Mouse (Mus musculus): ENCODE data around the gene Sik3. TPM values are rescaled to one million over a fixed set of nuclear protein-coding genes. Genes with fewer than 3 reads are reported as not detected.

Gene Sik3
- polyA plus RNA-seq, 1 experiment: 30.4 TPM

DNA sequence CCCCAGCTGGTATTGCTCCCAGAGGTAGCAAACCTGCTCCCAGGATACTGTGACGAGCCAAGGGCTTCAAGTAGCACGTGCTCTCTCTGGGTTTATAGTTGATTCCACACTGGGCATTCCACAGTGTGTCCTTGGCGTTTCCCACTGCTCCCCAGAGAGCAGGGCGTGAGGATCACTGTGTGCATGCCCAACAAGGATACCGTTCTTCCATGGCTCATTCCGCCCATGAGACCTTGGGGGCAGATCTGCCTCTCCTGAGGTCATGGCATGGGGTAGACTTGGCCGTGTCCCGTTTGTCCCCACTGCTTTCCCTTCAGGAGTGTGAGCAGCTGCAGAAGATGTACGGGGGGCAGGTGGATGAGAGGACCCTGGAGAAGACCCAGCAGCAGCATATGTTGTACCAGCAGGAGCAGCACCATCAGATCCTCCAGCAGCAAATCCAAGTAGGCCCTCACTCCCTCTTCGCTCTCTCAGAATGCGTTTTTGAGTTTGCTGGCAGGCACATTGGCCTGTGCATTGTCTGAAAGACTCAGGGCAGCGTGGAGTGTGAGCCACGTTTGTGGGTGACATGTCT is 195.9 kb downstream of the Sik3 start:
- Histone ChIP-seq H3K27ac (ENCODE audit: control insufficient read depth, insufficient read depth, low read depth, low read length) (no peak overlapping the region), H3K4me1 (ENCODE audit: control insufficient read depth, insufficient read depth, low read length) (peaks cover 3% of the 10 kb centered on the region; the same call in 1 of the 2 replicates), H3K27me3 (ENCODE audit: control insufficient read depth, insufficient read depth, low read length) (no peaks in the 10 kb centered on the region), H3K4me3 (ENCODE audit: control insufficient read depth, low read depth, low read length) (no peak overlapping the region), H3K36me3 (ENCODE audit: control insufficient read depth, insufficient read depth, low read length) (no peaks in the 10 kb centered on the region; the same call in 1 of the 2 replicates)
- TF ChIP-seq POLR2A (IDR thresholded peaks at IDR 0.05; ENCODE audit: control insufficient read depth, low read depth, low read length) (no peak), CTCF (IDR thresholded peaks at IDR 0.05; ENCODE audit: control insufficient read depth, insufficient read depth, insufficient replicate concordance, low read depth, low read length) (no peak)

DNA sequence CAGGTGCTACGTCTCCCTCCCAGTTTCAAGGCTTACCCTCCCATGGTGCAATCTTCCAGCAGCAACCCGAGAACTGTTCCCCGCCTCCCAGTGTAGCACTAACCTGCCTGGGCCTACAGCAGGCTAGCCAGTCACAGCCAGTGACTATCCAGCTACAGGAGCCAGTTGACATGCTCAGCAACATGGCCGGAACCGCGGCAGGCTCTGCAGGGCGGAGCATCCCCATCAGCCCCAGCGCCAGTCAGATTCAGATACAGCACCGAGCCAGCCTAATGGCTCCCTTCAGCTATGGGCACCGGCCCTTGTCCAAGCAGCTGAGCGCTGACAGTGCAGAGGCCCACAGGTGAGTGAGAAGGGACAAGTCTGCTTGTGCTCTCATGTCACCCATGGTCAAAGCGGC is 197.9 kb downstream of the Sik3 start:
- Histone ChIP-seq H3K4me1 (ENCODE audit: control insufficient read depth, insufficient read depth, low read length) (peaks cover 3% of the 10 kb centered on the region; the same call in 1 of the 2 replicates), H3K27ac (ENCODE audit: control insufficient read depth, insufficient read depth, low read depth, low read length) (no peak overlapping the region), H3K27me3 (ENCODE audit: control insufficient read depth, insufficient read depth, low read length) (no peaks in the 10 kb centered on the region), H3K36me3 (ENCODE audit: control insufficient read depth, insufficient read depth, low read length) (no peaks in the 10 kb centered on the region; the same call in 1 of the 2 replicates), H3K4me3 (ENCODE audit: control insufficient read depth, low read depth, low read length) (no peak overlapping the region)
- TF ChIP-seq CTCF (IDR thresholded peaks at IDR 0.05; ENCODE audit: control insufficient read depth, insufficient read depth, insufficient replicate concordance, low read depth, low read length): no peak
- TF ChIP-seq POLR2A (IDR thresholded peaks at IDR 0.05; ENCODE audit: control insufficient read depth, low read depth, low read length): no peak

DNA sequence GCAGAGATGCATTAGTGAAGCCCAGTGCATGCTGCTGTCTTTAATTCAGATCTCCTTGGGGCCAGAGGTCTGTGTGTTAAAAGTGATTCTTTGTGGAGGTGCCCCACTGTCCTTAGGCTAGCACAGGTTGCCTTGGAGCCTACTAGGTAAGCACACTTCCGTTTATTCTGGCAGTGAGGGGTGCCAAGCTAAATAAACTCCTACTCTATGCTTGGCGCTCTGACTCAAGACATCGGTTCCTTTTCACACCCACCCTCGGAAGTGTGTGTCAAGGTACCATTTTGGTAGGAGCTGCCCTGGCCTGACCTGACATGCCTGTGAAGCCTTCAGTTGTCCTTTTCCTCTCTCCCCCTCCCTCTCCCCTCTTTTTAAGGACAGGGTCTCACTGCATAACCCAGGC is 201.7 kb downstream of the Sik3 start:
- H3K4me1 ChIP-seq (ENCODE audit: control insufficient read depth, insufficient read depth, low read length): no peaks in the 10 kb centered on the region
- no peak overlapping the region for H3K4me3 ChIP-seq (ENCODE audit: control insufficient read depth, low read depth, low read length)
- H3K36me3 ChIP-seq (ENCODE audit: control insufficient read depth, insufficient read depth, low read length): no peaks in the 10 kb centered on the region
- TF ChIP-seq POLR2A (IDR thresholded peaks at IDR 0.05; ENCODE audit: control insufficient read depth, low read depth, low read length): no peak
- TF ChIP-seq CTCF (IDR thresholded peaks at IDR 0.05; ENCODE audit: control insufficient read depth, insufficient read depth, insufficient replicate concordance, low read depth, low read length): no peak
- H3K27me3 ChIP-seq (ENCODE audit: control insufficient read depth, insufficient read depth, low read length): no peaks in the 10 kb centered on the region
- H3K27ac ChIP-seq (ENCODE audit: control insufficient read depth, insufficient read depth, low read depth, low read length): no peak overlapping the region

DNA sequence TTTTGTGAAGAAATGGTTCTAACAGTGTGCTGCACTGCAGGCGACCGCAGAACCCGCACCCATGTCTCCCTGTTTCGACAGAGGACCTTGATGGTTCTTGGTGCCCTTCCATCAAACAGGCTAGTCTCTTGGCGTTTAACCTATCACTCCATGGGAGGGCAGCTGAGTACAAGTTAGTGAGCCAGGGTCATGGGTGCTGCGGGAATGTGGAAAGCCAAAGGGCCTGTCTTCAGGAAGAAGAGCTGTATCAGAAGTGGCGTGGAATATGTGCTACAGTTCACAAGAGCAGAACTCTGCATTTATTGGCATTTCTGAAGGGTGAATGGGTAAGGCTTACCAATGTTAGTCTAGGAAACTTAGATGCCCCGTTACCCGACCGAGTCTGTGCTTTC is 202.3 kb downstream of the Sik3 start:
- Histone ChIP-seq H3K36me3 (ENCODE audit: control insufficient read depth, insufficient read depth, low read length) (no peaks in the 10 kb centered on the region; the same call in 1 of the 2 replicates), H3K4me3 (ENCODE audit: control insufficient read depth, low read depth, low read length) (no peak overlapping the region), H3K27ac (ENCODE audit: control insufficient read depth, insufficient read depth, low read depth, low read length) (no peak overlapping the region), H3K27me3 (ENCODE audit: control insufficient read depth, insufficient read depth, low read length) (no peaks in the 10 kb centered on the region), H3K4me1 (ENCODE audit: control insufficient read depth, insufficient read depth, low read length) (no peaks in the 10 kb centered on the region)
- TF ChIP-seq POLR2A (IDR thresholded peaks at IDR 0.05; ENCODE audit: control insufficient read depth, low read depth, low read length) (no peak), CTCF (IDR thresholded peaks at IDR 0.05; ENCODE audit: control insufficient read depth, insufficient read depth, insufficient replicate concordance, low read depth, low read length) (no peak)

DNA sequence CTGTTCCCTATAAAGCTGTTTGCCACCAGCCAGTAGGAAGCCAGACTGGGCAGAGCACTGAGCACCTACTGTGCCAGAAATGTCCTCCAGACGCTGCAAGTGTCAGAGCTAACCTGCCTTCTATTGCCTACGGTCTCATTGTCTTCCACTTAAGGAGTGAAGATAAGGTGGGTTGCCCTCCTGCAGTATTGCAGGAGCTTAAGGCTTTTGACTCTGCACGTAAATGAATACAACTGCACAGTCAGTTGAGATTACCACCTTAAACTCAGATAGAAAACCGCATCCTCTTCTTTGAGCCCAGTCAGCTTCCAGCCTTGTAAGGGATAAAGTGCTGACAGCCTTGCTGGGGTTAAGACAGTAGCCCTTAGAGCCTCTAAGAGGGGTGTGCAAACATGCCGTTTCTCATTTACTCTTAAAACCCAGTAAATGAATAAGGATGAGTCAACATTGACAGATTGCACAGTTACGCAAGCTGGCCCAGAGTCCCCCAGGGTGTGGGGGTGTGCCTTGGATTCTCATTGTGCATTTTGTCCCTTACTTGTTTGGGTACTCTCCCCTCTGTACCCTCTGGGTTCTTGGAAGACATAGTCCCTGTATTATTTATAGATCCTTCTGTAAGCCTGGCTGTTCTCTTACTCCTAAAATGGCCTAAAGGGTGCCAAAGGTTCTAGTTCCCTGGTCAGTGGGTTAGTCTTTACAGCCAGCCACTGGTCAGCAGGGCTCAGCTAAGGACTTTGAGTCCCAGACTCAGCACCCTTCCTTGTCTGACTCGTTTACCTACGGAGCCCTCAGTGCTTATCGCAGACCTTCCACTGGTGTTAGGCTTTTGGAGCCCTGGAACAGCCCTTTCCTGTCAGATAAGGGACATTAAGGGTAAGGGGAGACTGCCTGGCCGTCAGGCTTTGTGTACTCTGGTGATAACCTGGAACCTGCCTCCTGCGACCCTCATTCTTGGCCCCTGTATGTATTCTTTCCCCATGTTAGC is 203.0 kb downstream of the Sik3 start:
- Histone ChIP-seq H3K4me3 (ENCODE audit: control insufficient read depth, low read depth, low read length) (no peak overlapping the region), H3K27ac (ENCODE audit: control insufficient read depth, insufficient read depth, low read depth, low read length) (no peak overlapping the region), H3K4me1 (ENCODE audit: control insufficient read depth, insufficient read depth, low read length) (no peaks in the 10 kb centered on the region), H3K27me3 (ENCODE audit: control insufficient read depth, insufficient read depth, low read length) (no peaks in the 10 kb centered on the region), H3K36me3 (ENCODE audit: control insufficient read depth, insufficient read depth, low read length) (no peaks in the 10 kb centered on the region; the same call in 1 of the 2 replicates)
- TF ChIP-seq POLR2A (IDR thresholded peaks at IDR 0.05; ENCODE audit: control insufficient read depth, low read depth, low read length) (no peak), CTCF (IDR thresholded peaks at IDR 0.05; ENCODE audit: control insufficient read depth, insufficient read depth, insufficient replicate concordance, low read depth, low read length) (no peak)

DNA sequence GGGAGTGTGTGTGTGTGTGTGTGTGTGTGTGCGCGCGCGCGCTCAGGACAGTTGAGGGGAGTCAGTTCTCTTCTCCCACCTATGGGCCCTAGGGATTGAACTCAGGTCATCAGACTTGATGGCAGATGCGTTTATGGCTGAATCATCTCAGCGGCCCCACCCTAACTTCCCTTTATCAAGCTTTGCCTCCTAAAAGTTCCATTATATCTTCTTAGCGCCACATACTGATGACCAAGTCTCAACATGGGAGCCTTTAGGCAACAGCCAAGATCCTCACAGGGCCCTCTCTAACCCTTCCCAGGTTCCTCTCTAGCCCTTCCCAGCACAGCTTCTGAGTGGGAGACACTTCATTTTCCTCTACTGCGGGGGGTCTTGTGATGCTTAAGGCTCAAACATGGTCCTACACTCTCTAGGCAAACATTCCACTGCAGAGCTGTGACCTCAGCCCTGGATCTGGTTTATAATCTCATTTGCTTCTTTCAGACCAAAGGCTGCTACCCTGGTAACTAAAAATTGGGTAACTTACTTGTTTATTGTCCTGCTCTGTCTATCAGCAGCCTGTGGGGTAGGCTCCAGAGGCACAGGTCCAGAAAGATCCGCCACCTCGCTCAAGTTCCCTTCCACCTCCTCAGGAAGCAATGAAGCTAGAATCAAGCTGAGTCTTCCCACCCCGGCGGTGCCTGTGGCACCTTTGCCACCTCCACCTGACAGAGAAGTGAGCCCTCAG is 204.3 kb downstream of the Sik3 start:
- H3K27ac ChIP-seq (ENCODE audit: control insufficient read depth, insufficient read depth, low read depth, low read length): no peak overlapping the region
- H3K4me1 ChIP-seq (ENCODE audit: control insufficient read depth, insufficient read depth, low read length): no peaks in the 10 kb centered on the region
- H3K36me3 ChIP-seq (ENCODE audit: control insufficient read depth, insufficient read depth, low read length): peaks cover 2% of the 10 kb centered on the region
- no peak for TF ChIP-seq CTCF (IDR thresholded peaks at IDR 0.05; ENCODE audit: control insufficient read depth, insufficient read depth, insufficient replicate concordance, low read depth, low read length)
- TF ChIP-seq POLR2A (IDR thresholded peaks at IDR 0.05; ENCODE audit: control insufficient read depth, low read depth, low read length): no peak
- H3K4me3 ChIP-seq (ENCODE audit: control insufficient read depth, low read depth, low read length): no peak overlapping the region
- H3K27me3 ChIP-seq (ENCODE audit: control insufficient read depth, insufficient read depth, low read length): no peaks in the 10 kb centered on the region

DNA sequence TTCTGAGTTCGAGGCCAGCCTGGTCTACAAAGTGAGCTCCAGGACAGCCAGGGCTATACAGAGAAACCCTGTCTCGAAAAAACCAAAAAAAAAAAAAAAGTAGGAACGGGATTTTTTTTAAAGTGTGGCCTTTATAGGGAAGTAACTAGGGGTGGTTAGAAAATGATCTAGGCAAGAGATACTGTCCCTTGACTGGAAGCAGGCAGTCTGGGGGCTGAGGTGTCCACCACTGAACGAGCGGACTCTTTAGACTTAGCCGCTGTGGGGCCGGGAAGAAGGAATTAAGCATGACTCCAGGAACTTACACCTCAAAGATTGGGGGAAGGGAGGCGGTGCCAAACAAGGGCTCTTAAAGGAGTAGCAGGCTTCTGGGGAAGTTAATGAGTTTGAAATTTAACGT is 205.6 kb downstream of the Sik3 start:
- H3K4me3 ChIP-seq (ENCODE audit: control insufficient read depth, low read depth, low read length): no peak overlapping the region
- peaks cover 2% of the 10 kb centered on the region for H3K36me3 ChIP-seq (ENCODE audit: control insufficient read depth, insufficient read depth, low read length)
- H3K4me1 ChIP-seq (ENCODE audit: control insufficient read depth, insufficient read depth, low read length): no peaks in the 10 kb centered on the region
- no peak overlapping the region for H3K27ac ChIP-seq (ENCODE audit: control insufficient read depth, insufficient read depth, low read depth, low read length)
- TF ChIP-seq POLR2A (IDR thresholded peaks at IDR 0.05; ENCODE audit: control insufficient read depth, low read depth, low read length) (no peak), CTCF (IDR thresholded peaks at IDR 0.05; ENCODE audit: control insufficient read depth, insufficient read depth, insufficient replicate concordance, low read depth, low read length) (no peak)
- H3K27me3 ChIP-seq (ENCODE audit: control insufficient read depth, insufficient read depth, low read length): no peaks in the 10 kb centered on the region
